Mouse (Mus musculus) limb, embryonic 13.5 days (tissue): Measurements from ENCODE around the gene Vcan. TPM values are rescaled to one million over a fixed set of nuclear protein-coding genes. Genes with fewer than 3 reads are reported as not detected.

ENCODE experiments used
- ATAC-seq: fragments of 200-750 bp; cut with Nextera tagmentation; 2 replicates; pipeline ENCODE4 v1.8.0; 2017; ENCODE audit warnings: low read depth, moderate number of reproducible peaks, moderate TSS enrichment; ENCODE audit not compliant: low FRiP score
- H3K27ac ChIP-seq: fragments of 300-500 bp; sonication (generic); 2 replicates; pipeline ENCODE4 v1.5.1; 2015; ENCODE audit warnings: inconsistent platforms, mild to moderate bottlenecking, moderate library complexity
- H3K27me3 ChIP-seq: fragments of 300-500 bp; sonication (generic); 2 replicates; pipeline ENCODE4 v1.6.1; 2015; ENCODE audit warnings: mild to moderate bottlenecking, inconsistent platforms
- H3K36me3 ChIP-seq: fragments of 300-500 bp; sonication (generic); 2 replicates; pipeline ENCODE4 v1.6.1; 2015; ENCODE audit warnings: inconsistent platforms, mild to moderate bottlenecking, moderate library complexity
- H3K4me1 ChIP-seq: fragments of 300-500 bp; sonication (generic); 2 replicates; pipeline ENCODE4 v1.6.1; 2015; ENCODE audit warnings: inconsistent platforms
- H3K4me2 ChIP-seq: fragments of 300-500 bp; sonication (generic); replicated peaks from 2 replicates; pipeline ENCODE4 v1.6.1; 2015; ENCODE audit warnings: inconsistent platforms, mild to moderate bottlenecking, moderate library complexity
- H3K4me3 ChIP-seq: fragments of 300-500 bp; sonication (generic); 2 replicates; pipeline ENCODE4 v1.5.1; 2015; ENCODE audit warnings: moderate library complexity, mild to moderate bottlenecking, inconsistent platforms
- H3K9ac ChIP-seq: fragments of 300-500 bp; sonication (generic); 2 replicates; pipeline ENCODE4 v1.6.1; 2015; ENCODE audit warnings: mild to moderate bottlenecking, inconsistent platforms
- H3K9me3 ChIP-seq: fragments of 300-500 bp; sonication (generic); 2 replicates; pipeline ENCODE4 v1.6.1; 2016; ENCODE audit warnings: inconsistent platforms
- WGBS: fragments of 180-500 bp; shearing (Covaris S2); methylation state at CpG from one replicate; pipeline ENCODE4 v1.1.7; 2015; 5-methylcytosine and 5-hydroxymethylcytosine counted together
- polyA plus RNA-seq: library from polyadenylated mRNA; unstranded; fragments of >200 nt; fragmentation: Nextera tagmentation; extraction: Ambion mirVana; gene quantifications from 2 replicates; pipeline ENCODE4 v1.2.1, GENCODE M21; 2015

The Vcan gene
- polyA plus RNA-seq, 1 experiment from 2014 or later, result 144 TPM

- Histone ChIP-seq H3K36me3 (peaks cover 47% of the 10 kb centered on the region), H3K4me3 (no peak overlapping the region), H3K27me3 (no peaks in the 10 kb centered on the region), H3K4me1 (peaks cover 11% of the 10 kb centered on the region), H3K9me3 (no peaks in the 10 kb centered on the region), H3K9ac (no peak overlapping the region), H3K27ac (peak overlapping the region; percentile 3; the same call in 1 of the 2 replicates), H3K4me2 (no peak overlapping the region)
- ATAC-seq, result peak; percentile 68
- WGBS, result 25% methylated on average over 7 of the region's 7 CpGs
These were observed 34.0 kb downstream of the Vcan start for GRCm38 (mm10) chr13:89708151-89708927.

GRCm38 (mm10) chr13:89702395-89702794 lies 39.9 kb downstream of the Vcan start:
- WGBS, result 88% methylated on average over 4 of the region's 4 CpGs
- Histone ChIP-seq H3K27me3 (no peaks in the 10 kb centered on the region), H3K36me3 (peaks cover 74% of the 10 kb centered on the region), H3K4me1 (peaks cover 7% of the 10 kb centered on the region), H3K9ac (no peak overlapping the region), H3K9me3 (0 out of 2 replicates have a peak, but pooled peaks cover 2% of the 10 kb centered on the region), H3K27ac (no peak overlapping the region), H3K4me2 (no peak overlapping the region), H3K4me3 (no peak overlapping the region)
- no peak for ATAC-seq

GRCm38 (mm10) chr13:89699998-89700555 lies 42.2 kb downstream of the Vcan start:
- no peak overlapping the region for H3K4me2 ChIP-seq
- H3K4me1 ChIP-seq, result peaks cover 8% of the 10 kb centered on the region
- no peak overlapping the region for H3K27ac ChIP-seq
- H3K27me3 ChIP-seq, result no peaks in the 10 kb centered on the region
- no peak overlapping the region for H3K9ac ChIP-seq
- 19% methylated on average over 2 of the region's 2 CpGs for WGBS
- no peak overlapping the region for H3K4me3 ChIP-seq
- 0 out of 2 replicates have a peak, but pooled peaks cover 2% of the 10 kb centered on the region for H3K9me3 ChIP-seq
- ATAC-seq, result peak; percentile 86
- peaks cover 59% of the 10 kb centered on the region for H3K36me3 ChIP-seq

GRCm38 (mm10) chr13:89692597-89692996 lies 49.7 kb downstream of the Vcan start:
- H3K9ac ChIP-seq, result no peak overlapping the region
- no peaks in the 10 kb centered on the region for H3K27me3 ChIP-seq
- no peak overlapping the region for H3K4me2 ChIP-seq
- 96% methylated on average over 1 of the region's 1 CpGs for WGBS
- peaks cover 3% of the 10 kb centered on the region for H3K4me1 ChIP-seq
- peaks cover 68% of the 10 kb centered on the region for H3K36me3 ChIP-seq
- no peak overlapping the region for H3K4me3 ChIP-seq
- ATAC-seq, result no peak
- H3K27ac ChIP-seq, result no peak overlapping the region
- H3K9me3 ChIP-seq, result no peaks in the 10 kb centered on the region

GRCm38 (mm10) chr13:89683490-89683889 lies 58.8 kb downstream of the Vcan start:
- 93% methylated on average over 3 of the region's 3 CpGs for WGBS
- Histone ChIP-seq H3K27ac (no peak overlapping the region), H3K9ac (no peak overlapping the region), H3K27me3 (no peaks in the 10 kb centered on the region), H3K4me3 (no peak overlapping the region), H3K4me2 (no peak overlapping the region), H3K36me3 (peaks cover 74% of the 10 kb centered on the region), H3K9me3 (no peaks in the 10 kb centered on the region), H3K4me1 (no peaks in the 10 kb centered on the region)
- no peak for ATAC-seq

GRCm38 (mm10) chr13:89682254-89682653 lies 60.1 kb downstream of the Vcan start:
- H3K9ac ChIP-seq, result no peak overlapping the region
- H3K4me1 ChIP-seq, result peaks cover 3% of the 10 kb centered on the region; the same call in 1 of the 2 replicates
- no peak overlapping the region for H3K4me2 ChIP-seq
- H3K27ac ChIP-seq, result no peak overlapping the region
- no peaks in the 10 kb centered on the region for H3K27me3 ChIP-seq
- WGBS, result 79% methylated on average over 7 of the region's 7 CpGs
- H3K9me3 ChIP-seq, result no peaks in the 10 kb centered on the region
- peaks cover 74% of the 10 kb centered on the region for H3K36me3 ChIP-seq
- no peak for ATAC-seq
- no peak overlapping the region for H3K4me3 ChIP-seq

- Histone ChIP-seq H3K9me3 (no peaks in the 10 kb centered on the region), H3K4me3 (no peak overlapping the region), H3K27me3 (no peaks in the 10 kb centered on the region), H3K4me1 (peaks cover 4% of the 10 kb centered on the region; the same call in 1 of the 2 replicates), H3K36me3 (peaks cover 85% of the 10 kb centered on the region), H3K4me2 (no peak overlapping the region), H3K9ac (no peak overlapping the region), H3K27ac (no peak overlapping the region)
- no peak for ATAC-seq
- 96% methylated on average over 6 of the region's 6 CpGs for WGBS
These were observed 62.6 kb downstream of the Vcan start for GRCm38 (mm10) chr13:89679756-89680155.

GRCm38 (mm10) chr13:89670505-89670904 lies 71.8 kb downstream of the Vcan start:
- H3K36me3 ChIP-seq, result peaks cover 41% of the 10 kb centered on the region
- H3K27me3 ChIP-seq, result no peaks in the 10 kb centered on the region
- H3K4me2 ChIP-seq, result no peak overlapping the region
- H3K9ac ChIP-seq, result no peak overlapping the region
- peaks cover 26% of the 10 kb centered on the region for H3K4me1 ChIP-seq
- WGBS, result 69% methylated on average over 3 of the region's 3 CpGs
- no peaks in the 10 kb centered on the region for H3K9me3 ChIP-seq
- no peak overlapping the region for H3K4me3 ChIP-seq
- no peak overlapping the region; the same call in 1 of the 2 replicates for H3K27ac ChIP-seq
- ATAC-seq, result no peak

GRCm38 (mm10) chr13:89668981-89669880 lies 73.1 kb downstream of the Vcan start:
- 22% methylated on average over 10 of the region's 10 CpGs for WGBS
- H3K4me2 ChIP-seq, result peak overlapping the region; percentile 4; the same call in 1 of the 2 replicates
- peak overlapping the region; percentile 80 for H3K27ac ChIP-seq
- H3K36me3 ChIP-seq, result peaks cover 35% of the 10 kb centered on the region
- H3K9ac ChIP-seq, result no peak overlapping the region
- no peak overlapping the region for H3K4me3 ChIP-seq
- H3K27me3 ChIP-seq, result no peaks in the 10 kb centered on the region
- peak; percentile 75 for ATAC-seq
- H3K9me3 ChIP-seq, result no peaks in the 10 kb centered on the region
- H3K4me1 ChIP-seq, result peaks cover 21% of the 10 kb centered on the region

- peaks cover 21% of the 10 kb centered on the region for H3K4me1 ChIP-seq
- H3K9ac ChIP-seq, result no peak overlapping the region
- no peaks in the 10 kb centered on the region for H3K9me3 ChIP-seq
- no peak overlapping the region for H3K4me3 ChIP-seq
- H3K27me3 ChIP-seq, result no peaks in the 10 kb centered on the region
- no peak overlapping the region for H3K4me2 ChIP-seq
- peak; percentile 57; the same call in 1 of the 2 replicates for ATAC-seq
- peaks cover 35% of the 10 kb centered on the region for H3K36me3 ChIP-seq
- H3K27ac ChIP-seq, result no peak overlapping the region
- WGBS, result 34% methylated on average over 1 of the region's 1 CpGs
These were observed 74.2 kb downstream of the Vcan start for GRCm38 (mm10) chr13:89668069-89668468.

GRCm38 (mm10) chr13:89661688-89662087 lies 80.6 kb downstream of the Vcan start:
- no peaks in the 10 kb centered on the region for H3K9me3 ChIP-seq
- 0 out of 2 replicates have a peak, but pooled peaks cover 3% of the 10 kb centered on the region for H3K4me1 ChIP-seq
- H3K9ac ChIP-seq, result no peak overlapping the region
- H3K4me3 ChIP-seq, result no peak overlapping the region
- no peak overlapping the region for H3K27ac ChIP-seq
- no peaks in the 10 kb centered on the region for H3K27me3 ChIP-seq
- H3K4me2 ChIP-seq, result no peak overlapping the region
- no peak for ATAC-seq
- WGBS, result 75% methylated on average over 2 of the region's 2 CpGs
- H3K36me3 ChIP-seq, result peaks cover 51% of the 10 kb centered on the region

- Histone ChIP-seq H3K27me3 (no peaks in the 10 kb centered on the region), H3K4me3 (no peak overlapping the region), H3K9me3 (no peaks in the 10 kb centered on the region), H3K4me1 (no peaks in the 10 kb centered on the region), H3K9ac (no peak overlapping the region), H3K27ac (no peak overlapping the region), H3K4me2 (no peak overlapping the region), H3K36me3 (peaks cover 42% of the 10 kb centered on the region)
- WGBS, result 95% methylated on average over 11 of the region's 11 CpGs
- ATAC-seq, result no peak
These were observed 85.3 kb downstream of the Vcan start for GRCm38 (mm10) chr13:89657046-89657445.
